Mouse (Mus musculus): ENCODE results near the gene Tmem40. TPM values are rescaled to one million over a fixed set of nuclear protein-coding genes. Genes with fewer than 3 reads are reported as not detected.

The Tmem40 gene
- polyA plus RNA-seq, 1 experiment from 2014 or later = 0.84 TPM

DNA sequence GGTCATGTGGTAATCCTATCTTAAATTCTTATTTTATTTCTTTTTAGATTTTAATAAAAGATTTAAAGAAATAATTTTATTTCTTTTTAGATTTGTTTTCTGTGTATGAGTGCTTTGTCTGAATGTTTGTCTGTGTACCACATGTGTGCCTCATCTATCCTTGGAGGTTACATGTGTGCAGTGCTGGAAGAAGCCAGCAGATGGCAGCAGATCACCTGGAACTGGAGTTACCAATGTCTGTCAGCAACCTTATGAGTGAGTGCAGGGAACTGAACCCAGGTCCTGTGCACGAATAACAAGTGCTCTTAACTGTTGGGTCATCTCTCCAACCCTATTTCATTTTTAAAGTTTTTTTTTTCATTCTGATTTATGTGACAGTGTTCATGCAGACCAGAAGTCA, 35.1 kb downstream of the Tmem40 start:
- H3K9ac ChIP-seq = no peak overlapping the region

DNA sequence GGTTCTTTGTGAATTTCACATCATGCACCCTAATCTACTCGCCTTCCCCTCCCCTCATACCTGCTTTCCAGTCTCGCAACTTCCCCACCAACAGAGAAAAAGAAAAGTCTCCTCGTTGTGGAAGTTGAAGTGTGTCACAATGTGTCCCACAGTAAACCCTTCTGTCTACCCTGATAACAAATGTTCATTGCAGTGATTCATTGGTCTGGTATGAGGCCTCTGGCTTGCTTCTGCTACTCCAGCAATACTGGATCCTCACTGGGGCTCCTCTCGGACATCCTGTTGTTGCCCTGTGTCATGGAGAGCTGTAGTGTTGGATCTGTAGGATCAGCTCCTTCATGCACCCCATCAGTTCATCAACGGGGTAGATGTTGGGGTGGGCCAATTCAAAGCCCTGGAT, 40.0 kb downstream of the Tmem40 start:
- 88% methylated on average over 5 of the region's 5 CpGs for WGBS

More for the DNA sequence above, 35.1 kb downstream of the Tmem40 start:
- no peak overlapping the region for H3K27ac ChIP-seq
- no peak overlapping the region for H3K4me2 ChIP-seq
- no peaks in the 10 kb centered on the region for H3K36me3 ChIP-seq (ENCODE audit: poor library complexity, severe bottlenecking)
- H3K4me1 ChIP-seq = no peaks in the 10 kb centered on the region
- H3K9me3 ChIP-seq (replicated peaks) = peaks cover 3% of the 10 kb centered on the region; the same call in 1 of the 2 replicates
- no peaks in the 10 kb centered on the region for H3K27me3 ChIP-seq
- no peak overlapping the region for H3K4me3 ChIP-seq
- ATAC-seq = no peak
- 82% methylated on average over 1 of the region's 1 CpGs for WGBS

DNA sequence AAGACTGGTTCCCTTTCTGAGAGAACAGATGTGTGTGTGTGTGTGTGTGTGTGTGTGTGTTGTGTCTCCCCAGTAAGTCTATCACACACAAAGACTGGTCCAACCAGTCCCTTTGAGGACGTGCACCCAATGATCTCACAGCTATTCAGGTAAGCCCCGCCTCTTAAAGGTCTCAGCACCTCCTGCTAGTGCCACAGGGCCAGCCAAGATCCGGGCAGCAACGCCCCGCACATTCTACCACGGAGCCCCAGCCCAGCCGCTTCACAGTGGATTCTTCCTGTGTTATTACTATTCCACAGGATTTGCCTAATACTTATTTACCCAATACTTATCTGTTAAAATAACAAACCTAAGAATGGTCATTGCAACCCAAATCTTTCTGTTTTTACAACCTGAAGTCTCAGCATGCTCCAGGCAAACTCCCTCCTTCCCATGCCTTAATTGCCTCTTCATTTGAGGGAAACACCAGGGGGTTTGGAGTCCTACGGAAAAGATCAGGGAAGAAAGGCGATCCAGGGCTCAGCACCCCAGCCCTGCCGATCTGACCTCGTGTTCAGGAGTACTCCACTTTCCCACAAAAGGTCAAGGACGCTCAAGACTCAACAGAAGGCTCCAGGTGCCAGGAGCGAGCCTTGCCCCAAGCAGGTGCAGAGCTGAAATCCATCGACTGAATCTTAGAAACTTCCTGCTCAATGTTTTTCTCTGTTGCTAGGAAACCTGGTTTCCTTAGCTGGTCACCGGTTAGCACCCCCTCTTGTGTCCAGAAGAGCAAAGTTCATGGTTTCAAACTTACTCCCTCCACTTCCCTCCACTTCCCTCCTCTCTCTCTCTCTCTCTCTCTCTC, 44.3 kb downstream of the Tmem40 start:
- Histone ChIP-seq H3K4me3 (peak overlapping the region; percentile 20), H3K27me3 (no peaks in the 10 kb centered on the region), H3K4me2 (peak overlapping the region; percentile 52), H3K27ac (no peak overlapping the region), H3K9me3 (replicated peaks) (no peaks in the 10 kb centered on the region), H3K9ac (peak overlapping the region; percentile 17; the same call in 1 of the 2 replicates), H3K4me1 (peaks cover 15% of the 10 kb centered on the region), H3K36me3 (ENCODE audit: poor library complexity, severe bottlenecking) (no peaks in the 10 kb centered on the region)
- peak; percentile 96 for ATAC-seq
- WGBS = under 1% methylated on average over 15 of the region's 15 CpGs

More for the DNA sequence above, 40.0 kb downstream of the Tmem40 start:
- H3K4me1 ChIP-seq = peaks cover 10% of the 10 kb centered on the region
- peaks cover 2% of the 10 kb centered on the region; the same call in 1 of the 2 replicates for H3K9me3 ChIP-seq (replicated peaks)
- no peak overlapping the region for H3K9ac ChIP-seq
- H3K4me2 ChIP-seq = no peak overlapping the region
- H3K4me3 ChIP-seq = no peak overlapping the region
- ATAC-seq = no peak
- no peaks in the 10 kb centered on the region for H3K27me3 ChIP-seq
- no peaks in the 10 kb centered on the region for H3K36me3 ChIP-seq (ENCODE audit: poor library complexity, severe bottlenecking)
- no peak overlapping the region for H3K27ac ChIP-seq

DNA sequence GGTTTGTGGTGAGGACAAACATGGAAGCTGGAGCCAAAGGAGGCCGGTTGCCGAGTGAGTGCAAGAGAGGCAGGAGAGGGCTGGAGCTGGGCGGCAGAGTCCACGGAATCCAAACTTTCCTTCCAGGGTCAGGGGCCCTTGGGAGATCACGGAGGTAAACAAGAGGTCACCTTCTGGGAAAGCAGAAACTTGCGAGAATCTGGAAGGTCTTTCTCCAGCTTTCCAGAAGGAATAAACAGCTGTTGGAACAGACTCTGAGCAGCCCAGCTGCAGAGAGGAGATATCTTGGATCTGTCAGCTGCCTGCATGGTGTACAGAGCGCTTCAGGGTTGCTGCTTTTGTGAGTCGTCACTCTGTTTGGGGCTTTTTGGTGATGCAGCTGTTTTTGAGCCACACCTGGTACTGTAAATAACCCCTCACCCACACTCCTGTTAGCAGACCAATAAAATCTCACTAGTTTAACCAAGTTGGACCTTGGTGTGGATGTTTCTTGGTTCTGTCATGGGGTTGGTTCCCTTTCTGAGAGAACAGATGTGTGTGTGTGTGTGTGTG, 45.0 kb downstream of the Tmem40 start:
- Histone ChIP-seq H3K27me3 (no peaks in the 10 kb centered on the region), H3K4me2 (peak overlapping the region; percentile 52), H3K9ac (no peak overlapping the region), H3K4me3 (no peak overlapping the region), H3K27ac (no peak overlapping the region), H3K36me3 (ENCODE audit: poor library complexity, severe bottlenecking) (no peaks in the 10 kb centered on the region), H3K4me1 (peaks cover 15% of the 10 kb centered on the region), H3K9me3 (replicated peaks) (no peaks in the 10 kb centered on the region)
- ATAC-seq = peak; percentile 55
- 16% methylated on average over 8 of the region's 8 CpGs for WGBS

DNA sequence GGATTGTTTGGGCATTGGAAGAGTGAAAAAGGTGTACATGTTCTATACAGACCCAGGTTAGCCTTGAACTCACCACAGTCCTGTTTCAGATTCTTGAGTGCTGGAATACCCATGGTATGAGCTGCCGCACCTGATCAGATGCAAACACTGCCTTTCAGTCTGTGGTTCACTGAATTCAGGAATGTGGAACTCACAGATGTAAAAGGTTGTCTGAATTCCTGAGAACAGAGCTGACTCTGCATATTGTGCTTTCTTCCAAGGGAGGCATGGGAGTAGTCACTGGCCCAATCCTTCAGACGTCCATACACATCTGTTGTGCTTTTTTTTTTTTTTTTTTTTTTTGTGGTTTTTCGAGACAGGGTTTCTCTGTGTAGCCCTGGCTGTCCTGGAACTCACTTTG, 50.9 kb downstream of the Tmem40 start:
- Histone ChIP-seq H3K4me1 (no peaks in the 10 kb centered on the region), H3K9ac (no peak overlapping the region), H3K27ac (no peak overlapping the region), H3K4me2 (no peak overlapping the region), H3K9me3 (replicated peaks) (no peaks in the 10 kb centered on the region), H3K36me3 (ENCODE audit: poor library complexity, severe bottlenecking) (no peaks in the 10 kb centered on the region), H3K4me3 (no peak overlapping the region), H3K27me3 (no peaks in the 10 kb centered on the region)
- ATAC-seq = no peak
- WGBS = 68% methylated on average over 3 of the region's 3 CpGs

GRCm38 (mm10) chr6:115702901-115703300, 59.3 kb downstream of the Tmem40 start:
- Histone ChIP-seq H3K36me3 (ENCODE audit: poor library complexity, severe bottlenecking) (no peaks in the 10 kb centered on the region), H3K27me3 (no peaks in the 10 kb centered on the region), H3K4me3 (no peak overlapping the region), H3K27ac (no peak overlapping the region), H3K9ac (no peak overlapping the region), H3K4me2 (no peak overlapping the region), H3K9me3 (replicated peaks) (no peaks in the 10 kb centered on the region), H3K4me1 (no peaks in the 10 kb centered on the region)
- 83% methylated on average over 5 of the region's 5 CpGs for WGBS
- ATAC-seq = no peak

DNA sequence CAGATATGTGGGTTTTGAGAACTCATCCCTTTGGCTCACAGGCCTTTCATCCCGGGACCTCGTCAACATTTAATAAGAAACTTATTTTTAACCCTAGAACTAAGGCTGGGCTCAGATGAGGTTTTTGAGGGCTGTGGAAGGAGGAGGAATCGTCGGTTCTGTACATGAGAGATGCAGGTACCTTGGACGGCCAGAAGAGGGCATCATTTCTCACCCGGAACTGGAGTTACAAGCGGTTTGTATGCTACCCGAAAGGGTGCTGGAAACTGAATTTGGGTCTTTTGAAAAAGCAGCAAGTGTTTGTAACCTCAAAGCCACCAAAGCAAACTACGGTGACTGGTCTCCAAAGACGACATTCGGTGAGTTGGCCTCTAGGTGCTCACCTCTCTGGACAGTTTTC, 60.9 kb downstream of the Tmem40 start:
- H3K36me3 ChIP-seq (ENCODE audit: poor library complexity, severe bottlenecking) = no peaks in the 10 kb centered on the region
- no peaks in the 10 kb centered on the region for H3K9me3 ChIP-seq (replicated peaks)
- 52% methylated on average over 11 of the region's 11 CpGs for WGBS
- H3K4me3 ChIP-seq = no peak overlapping the region
- no peak overlapping the region for H3K9ac ChIP-seq
- H3K4me2 ChIP-seq = no peak overlapping the region
- H3K27me3 ChIP-seq = no peaks in the 10 kb centered on the region
- no peaks in the 10 kb centered on the region for H3K4me1 ChIP-seq
- ATAC-seq = no peak
- no peak overlapping the region for H3K27ac ChIP-seq

- Histone ChIP-seq H3K4me1 (no peaks in the 10 kb centered on the region), H3K4me3 (no peak overlapping the region), H3K27me3 (no peaks in the 10 kb centered on the region), H3K9ac (no peak overlapping the region), H3K9me3 (replicated peaks) (no peaks in the 10 kb centered on the region), H3K4me2 (no peak overlapping the region), H3K27ac (no peak overlapping the region), H3K36me3 (ENCODE audit: poor library complexity, severe bottlenecking) (no peaks in the 10 kb centered on the region)
- WGBS = 93% methylated on average over 1 of the region's 1 CpGs
- ATAC-seq = no peak
Observed at GRCm38 (mm10) chr6:115700778-115701177, 61.4 kb downstream of the Tmem40 start.

DNA sequence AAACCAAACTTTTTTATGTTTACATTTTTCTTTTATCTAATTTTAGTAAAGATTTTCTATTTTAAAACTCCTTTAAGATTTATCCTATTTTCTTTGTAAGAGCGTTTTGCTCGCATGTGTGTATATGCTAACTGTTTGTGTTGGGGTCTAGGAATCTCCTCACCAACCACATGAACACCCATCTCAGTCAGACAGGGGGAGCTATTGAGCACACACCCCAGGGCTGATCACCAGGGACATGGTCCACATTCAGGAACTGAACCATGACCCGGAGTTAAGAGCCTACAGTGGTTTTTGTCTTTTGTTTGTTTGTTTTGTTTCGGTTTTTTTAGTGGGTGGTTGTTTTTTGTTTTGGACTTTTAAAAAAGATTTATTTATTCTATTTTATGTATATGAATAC, 63.5 kb downstream of the Tmem40 start:
- no peaks in the 10 kb centered on the region for H3K27me3 ChIP-seq
- 79% methylated on average over 4 of the region's 4 CpGs for WGBS
- H3K4me2 ChIP-seq = no peak overlapping the region

GRCm38 (mm10) chr6:115697739-115698558, 64.3 kb downstream of the Tmem40 start:
- no peak overlapping the region for H3K4me2 ChIP-seq
- ATAC-seq = no peak
- WGBS = 66% methylated on average over 17 of the region's 17 CpGs
- H3K4me3 ChIP-seq = no peak overlapping the region
- H3K4me1 ChIP-seq = no peaks in the 10 kb centered on the region
- no peaks in the 10 kb centered on the region for H3K27me3 ChIP-seq
- no peaks in the 10 kb centered on the region for H3K9me3 ChIP-seq (replicated peaks)
- H3K27ac ChIP-seq = no peak overlapping the region
- no peaks in the 10 kb centered on the region for H3K36me3 ChIP-seq (ENCODE audit: poor library complexity, severe bottlenecking)
- H3K9ac ChIP-seq = no peak overlapping the region

More for the DNA sequence above, 63.5 kb downstream of the Tmem40 start:
- Histone ChIP-seq H3K27ac (no peak overlapping the region), H3K4me3 (no peak overlapping the region), H3K9ac (no peak overlapping the region), H3K36me3 (ENCODE audit: poor library complexity, severe bottlenecking) (no peaks in the 10 kb centered on the region), H3K9me3 (replicated peaks) (no peaks in the 10 kb centered on the region), H3K4me1 (no peaks in the 10 kb centered on the region)
- ATAC-seq = no peak

- Histone ChIP-seq H3K9me3 (replicated peaks) (no peaks in the 10 kb centered on the region), H3K36me3 (ENCODE audit: poor library complexity, severe bottlenecking) (no peaks in the 10 kb centered on the region), H3K27me3 (no peaks in the 10 kb centered on the region), H3K9ac (no peak overlapping the region), H3K4me3 (no peak overlapping the region), H3K4me1 (no peaks in the 10 kb centered on the region), H3K27ac (no peak overlapping the region), H3K4me2 (no peak overlapping the region)
- no peak for ATAC-seq
- 87% methylated on average over 7 of the region's 7 CpGs for WGBS
Observed at GRCm38 (mm10) chr6:115696707-115697215, 65.4 kb downstream of the Tmem40 start.

DNA sequence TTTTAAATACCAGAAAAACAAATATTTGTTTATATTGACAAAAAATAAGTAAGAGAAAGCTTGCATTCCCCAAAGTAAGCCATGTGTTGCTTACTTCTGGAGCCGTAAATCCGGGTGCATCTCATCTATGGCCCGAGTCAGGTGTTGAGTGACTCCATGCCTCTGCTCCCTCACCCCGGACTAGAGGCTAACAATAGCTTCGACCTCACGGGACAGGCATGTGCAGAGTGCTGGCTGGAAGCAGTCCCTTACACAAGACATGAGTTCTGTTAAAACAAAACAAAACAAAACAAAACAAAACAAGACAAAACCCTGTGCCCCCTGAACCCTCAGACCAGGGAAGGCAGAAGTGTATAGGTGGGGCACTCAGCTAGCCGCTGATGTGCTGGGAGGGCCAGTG, 67.1 kb downstream of the Tmem40 start:
- Histone ChIP-seq H3K27ac (no peak overlapping the region), H3K9me3 (replicated peaks) (no peaks in the 10 kb centered on the region), H3K4me3 (no peak overlapping the region), H3K9ac (no peak overlapping the region), H3K4me2 (no peak overlapping the region), H3K27me3 (no peaks in the 10 kb centered on the region), H3K4me1 (no peaks in the 10 kb centered on the region), H3K36me3 (ENCODE audit: poor library complexity, severe bottlenecking) (no peaks in the 10 kb centered on the region)
- no peak for ATAC-seq
- WGBS = 58% methylated on average over 7 of the region's 7 CpGs
